Mouse (Mus musculus) heart, postnatal 0 days (tissue): ENCODE measurements at regions not wholly inside any gene's neighbourhood (a gene's known extent, or its start where the extent isn't known, plus 50 kb on each side); places are given as distances from the start of the nearest gene placed in this dataset.

ENCODE experiments used
- CTCF ChIP-seq: IDR thresholded peaks from 2 replicates; pipeline ENCODE4 v1.5.1; 2016; ENCODE audit warnings: antibody characterized with exemption, control low read depth, low read depth
- EP300 ChIP-seq: IDR thresholded peaks from 2 replicates; pipeline ENCODE4 v1.6.1; 2016; ENCODE audit warnings: antibody characterized with exemption, low read depth

GRCm38 (mm10) chr3:83530243-83530847, 235.8 kb upstream of the Sfrp2 start:
- no peak for TF ChIP-seq EP300
- no peak for TF ChIP-seq CTCF
